Mouse (Mus musculus): Measurements from ENCODE around the gene Tmem178. TPM values are rescaled to one million over a fixed set of nuclear protein-coding genes. Genes with fewer than 3 reads are reported as not detected.

The Tmem178 gene
- polyA plus RNA-seq, 1 experiment: not detected

GRCm38 (mm10) chr17:81044356-81044755 lies 99.9 kb downstream of the Tmem178 start:
- Histone ChIP-seq H3K27ac (ENCODE audit: insufficient read depth, low read depth, low read length) (no peak overlapping the region), H3K4me3 (ENCODE audit: insufficient read depth, low read length) (no peak overlapping the region), H3K4me1 (ENCODE audit: control insufficient read depth, insufficient read depth, low read length) (peaks cover 8% of the 10 kb centered on the region)
- TF ChIP-seq CTCF (IDR thresholded peaks at IDR 0.05; ENCODE audit: low read depth, low read length) (no peak), POLR2A (IDR thresholded peaks at IDR 0.05; ENCODE audit: borderline replicate concordance, low read depth, low read length) (no peak)

GRCm38 (mm10) chr17:81045115-81045514 lies 100.7 kb downstream of the Tmem178 start:
- H3K27ac ChIP-seq (ENCODE audit: insufficient read depth, low read depth, low read length): no peak overlapping the region
- no peak overlapping the region for H3K4me3 ChIP-seq (ENCODE audit: insufficient read depth, low read length)
- no peak for TF ChIP-seq POLR2A (IDR thresholded peaks at IDR 0.05; ENCODE audit: borderline replicate concordance, low read depth, low read length)
- no peak for TF ChIP-seq CTCF (IDR thresholded peaks at IDR 0.05; ENCODE audit: low read depth, low read length)
- H3K4me1 ChIP-seq (ENCODE audit: control insufficient read depth, insufficient read depth, low read length): peaks cover 7% of the 10 kb centered on the region

DNA sequence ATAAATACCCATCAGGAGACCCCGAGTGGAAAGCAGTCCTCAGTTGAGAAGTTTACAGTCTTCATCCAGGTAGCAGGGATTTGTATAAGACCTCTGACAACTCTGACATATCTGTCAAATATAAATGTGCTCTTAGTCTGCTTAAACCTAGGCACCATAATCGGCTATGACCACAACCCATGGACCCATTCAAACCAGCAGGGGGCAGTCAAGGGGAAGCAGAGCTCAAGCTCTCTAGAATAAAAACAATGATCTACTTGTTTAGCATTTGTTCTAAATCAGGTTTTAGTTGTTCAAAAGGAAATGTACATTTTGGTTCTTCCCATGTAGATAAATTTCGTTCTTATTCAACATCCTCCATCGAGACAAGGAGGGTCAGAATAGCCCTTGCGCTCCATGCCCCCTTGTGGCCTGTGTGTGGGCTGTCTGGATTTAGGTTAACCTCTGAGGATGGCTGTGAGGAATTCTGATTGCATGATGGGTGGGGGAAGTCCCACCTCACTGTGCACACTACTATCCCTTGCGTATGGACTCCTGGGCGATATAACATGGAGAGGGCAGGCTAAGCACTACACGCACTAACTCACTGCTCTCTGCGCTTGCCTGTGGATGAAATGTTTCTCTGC lies 101.2 kb downstream of the Tmem178 start:
- no peak overlapping the region for H3K4me3 ChIP-seq (ENCODE audit: insufficient read depth, low read length)
- TF ChIP-seq POLR2A (IDR thresholded peaks at IDR 0.05; ENCODE audit: borderline replicate concordance, low read depth, low read length) (no peak), CTCF (IDR thresholded peaks at IDR 0.05; ENCODE audit: low read depth, low read length) (peak; percentile 32; the same call in 1 of the 2 replicates)
- peaks cover 7% of the 10 kb centered on the region for H3K4me1 ChIP-seq (ENCODE audit: control insufficient read depth, insufficient read depth, low read length)
- H3K27ac ChIP-seq (ENCODE audit: insufficient read depth, low read depth, low read length): no peak overlapping the region

- Histone ChIP-seq H3K27ac (ENCODE audit: insufficient read depth, low read depth, low read length) (no peak overlapping the region), H3K4me1 (ENCODE audit: control insufficient read depth, insufficient read depth, low read length) (peaks cover 4% of the 10 kb centered on the region), H3K4me3 (ENCODE audit: insufficient read depth, low read length) (no peak overlapping the region)
- TF ChIP-seq CTCF (IDR thresholded peaks at IDR 0.05; ENCODE audit: low read depth, low read length) (no peak), POLR2A (IDR thresholded peaks at IDR 0.05; ENCODE audit: borderline replicate concordance, low read depth, low read length) (no peak)
Observed at GRCm38 (mm10) chr17:81047930-81048564, 103.6 kb downstream of the Tmem178 start.

Other genes starting within 250 kb of the Tmem178 start
- gene Map4k3, start 216.1 kb upstream of the Tmem178 start, polyA plus RNA-seq (2012; ENCODE audit: insufficient read depth, insufficient read length, missing spikeins): 30.9 and 31.0 TPM in 2 replicates
- 2.8 and 3.1 TPM in 2 replicates for gene Thumpd2, start 120.5 kb downstream of the Tmem178 start, polyA plus RNA-seq (2012; ENCODE audit: insufficient read depth, insufficient read length, missing spikeins)

Data from bone marrow macrophage, adult 2 months (primary cell).